Mouse (Mus musculus) layer of hippocampus, adult 11-12 months (tissue): ENCODE measurements around the gene Gm8127.
"Not testable (repeated sequence)": the region's sequence is repeated elsewhere in the genome, so short reads cannot be mapped to it uniquely, and the experiment has no call there.

ENCODE experiments used
- DNase-seq: peaks from one replicate; pipeline ENCODE4 v3.0.0; 2022; ENCODE audit warnings: low spot score

Gm8127 gene

GRCm38 (mm10) chr14:43293503-43293902 is at the start of gene Gm8127:
Gene Gm8127, minus strand, starts transcription at chr14:43293832.
- DNase-seq: not testable (repeated sequence)

- not testable (repeated sequence) for DNase-seq
Observed at GRCm38 (mm10) chr14:43337646-43338045, 44.0 kb upstream of the Gm8127 start.

GRCm38 (mm10) chr14:43331362-43331880 is 37.8 kb upstream of the Gm8127 start:
- DNase-seq: not testable (repeated sequence)

- not testable (repeated sequence) for DNase-seq
Observed at GRCm38 (mm10) chr14:43328603-43329002, 35.0 kb upstream of the Gm8127 start.

- not testable (repeated sequence) for DNase-seq
Observed at GRCm38 (mm10) chr14:43319516-43319915, 25.9 kb upstream of the Gm8127 start.

GRCm38 (mm10) chr14:43278681-43279080 is 15.0 kb downstream of the Gm8127 start:
- peak; percentile 20 for DNase-seq

- peak; percentile 5 for DNase-seq
Observed at GRCm38 (mm10) chr14:43278146-43278545, 15.5 kb downstream of the Gm8127 start.

- DNase-seq: peak; percentile 9
Observed at GRCm38 (mm10) chr14:43277468-43277867, 16.2 kb downstream of the Gm8127 start.

GRCm38 (mm10) chr14:43275752-43276151 is 17.9 kb downstream of the Gm8127 start:
- DNase-seq: peak; percentile 12

- DNase-seq: peak; percentile 25
Observed at GRCm38 (mm10) chr14:43274986-43275511, 18.6 kb downstream of the Gm8127 start, which contains the start of gene Gm9732. Gene Gm9732, plus strand, starts transcription at chr14:43275036.

GRCm38 (mm10) chr14:43273161-43273560 is 20.5 kb downstream of the Gm8127 start:
- not testable (repeated sequence) for DNase-seq

GRCm38 (mm10) chr14:43269211-43269610 is 24.4 kb downstream of the Gm8127 start:
- not testable (repeated sequence) for DNase-seq

- DNase-seq: not testable (repeated sequence)
Observed at GRCm38 (mm10) chr14:43268521-43269084, 25.0 kb downstream of the Gm8127 start.

GRCm38 (mm10) chr14:43263421-43263820 is 30.2 kb downstream of the Gm8127 start:
- peak; percentile 8 for DNase-seq

- not testable (repeated sequence) for DNase-seq
Observed at GRCm38 (mm10) chr14:43258349-43258748, 35.3 kb downstream of the Gm8127 start, which contains the start of gene Gm8126. Gene Gm8126, plus strand, starts transcription at chr14:43258649.

- not testable (repeated sequence) for DNase-seq
Observed at GRCm38 (mm10) chr14:43256511-43256910, 37.1 kb downstream of the Gm8127 start.

- DNase-seq: not testable (repeated sequence)
Observed at GRCm38 (mm10) chr14:43250549-43251253, 42.9 kb downstream of the Gm8127 start.

GRCm38 (mm10) chr14:43249611-43250170 is 43.9 kb downstream of the Gm8127 start:
- DNase-seq: peak; percentile 13
